Mouse (Mus musculus): Measurements from ENCODE around the gene Spire2. TPM values are rescaled to one million over a fixed set of nuclear protein-coding genes. Genes with fewer than 3 reads are reported as not detected.
A peak's percentile ranks its signal among the peaks of the same experiment; 100 is the strongest.
"Not testable (repeated sequence)": the region's sequence is repeated elsewhere in the genome, so short reads cannot be mapped to it uniquely, and the experiment has no call there.

The Spire2 gene
- polyA plus RNA-seq, 1 experiment: 0.47 TPM

DNA sequence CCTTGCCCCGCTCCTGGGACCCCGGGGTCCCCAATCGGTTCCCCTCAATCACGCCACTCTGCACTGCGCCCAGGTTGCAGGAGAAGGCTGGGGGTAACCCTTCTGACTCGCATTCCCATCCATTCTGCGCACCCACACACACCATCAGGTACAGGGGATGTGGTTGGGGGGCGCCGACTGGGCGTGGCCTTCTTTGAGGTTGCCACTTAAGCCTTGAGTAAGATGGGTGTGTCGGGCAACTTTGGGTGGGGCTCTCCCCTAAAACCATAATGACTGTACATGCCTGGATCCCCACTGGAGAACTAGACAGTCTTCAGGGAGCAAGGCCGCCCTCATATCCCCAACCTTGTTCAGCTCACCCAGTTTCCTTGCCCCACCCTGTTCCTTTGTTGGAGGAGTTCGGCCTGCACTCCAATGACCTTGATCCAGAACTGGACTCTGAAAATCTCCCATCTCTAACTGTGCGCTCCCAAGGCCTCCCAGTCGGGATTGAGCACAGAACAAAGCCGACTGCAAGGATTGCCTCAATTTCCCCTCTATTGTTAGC, 79.3 kb downstream of the Spire2 start:
- H3K4me3 ChIP-seq (replicated peaks): peak overlapping the region; percentile 86
- no peak for TF ChIP-seq GATA1 (IDR thresholded peaks at IDR 0.05; ENCODE audit: borderline replicate concordance, low read length)
- TF ChIP-seq FLI1 (IDR thresholded peaks at IDR 0.05; ENCODE audit: low read length): no peak
- peaks cover 81% of the 10 kb centered on the region for H3K4me1 ChIP-seq
- peaks cover 65% of the 10 kb centered on the region for H3K27me3 ChIP-seq (replicated peaks)
- no peaks in the 10 kb centered on the region for H3K36me3 ChIP-seq (replicated peaks; ENCODE audit: low read length)
- H3K9me3 ChIP-seq: no peaks in the 10 kb centered on the region

- Histone ChIP-seq H3K9me3 (no peaks in the 10 kb centered on the region), H3K4me1 (peaks cover 79% of the 10 kb centered on the region), H3K36me3 (replicated peaks; ENCODE audit: low read length) (no peaks in the 10 kb centered on the region), H3K4me3 (replicated peaks) (peak overlapping the region; percentile 72), H3K27me3 (replicated peaks) (peaks cover 61% of the 10 kb centered on the region)
- TF ChIP-seq GATA1 (IDR thresholded peaks at IDR 0.05; ENCODE audit: borderline replicate concordance, low read length): no peak
Measured at GRCm38 (mm10) chr8:123412560-123413170, 80.2 kb downstream of the Spire2 start.

DNA sequence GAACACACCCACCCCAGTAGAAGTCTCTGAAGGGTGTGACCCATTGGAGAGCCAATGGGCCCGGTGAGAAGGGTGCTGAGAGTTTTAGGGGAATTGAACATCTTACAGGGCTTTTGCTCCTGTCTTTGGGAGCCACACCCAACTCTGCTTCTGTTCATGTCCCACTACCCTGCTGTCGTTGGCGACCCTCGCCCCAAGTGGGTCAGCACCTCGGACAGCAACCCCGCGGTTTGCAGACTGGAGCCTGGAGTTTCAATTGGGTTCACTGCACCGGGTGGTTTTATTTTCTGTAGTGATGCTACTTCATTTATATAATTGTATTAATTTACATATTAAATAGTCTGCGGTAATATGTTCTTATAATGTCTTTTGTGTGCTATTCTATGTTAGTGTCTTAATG, 81.7 kb downstream of the Spire2 start:
- Histone ChIP-seq H3K9me3 (no peaks in the 10 kb centered on the region), H3K4me1 (peaks cover 66% of the 10 kb centered on the region)
- TF ChIP-seq FLI1 (IDR thresholded peaks at IDR 0.05; ENCODE audit: low read length) (no peak), GATA1 (IDR thresholded peaks at IDR 0.05; ENCODE audit: borderline replicate concordance, low read length) (no peak)

DNA sequence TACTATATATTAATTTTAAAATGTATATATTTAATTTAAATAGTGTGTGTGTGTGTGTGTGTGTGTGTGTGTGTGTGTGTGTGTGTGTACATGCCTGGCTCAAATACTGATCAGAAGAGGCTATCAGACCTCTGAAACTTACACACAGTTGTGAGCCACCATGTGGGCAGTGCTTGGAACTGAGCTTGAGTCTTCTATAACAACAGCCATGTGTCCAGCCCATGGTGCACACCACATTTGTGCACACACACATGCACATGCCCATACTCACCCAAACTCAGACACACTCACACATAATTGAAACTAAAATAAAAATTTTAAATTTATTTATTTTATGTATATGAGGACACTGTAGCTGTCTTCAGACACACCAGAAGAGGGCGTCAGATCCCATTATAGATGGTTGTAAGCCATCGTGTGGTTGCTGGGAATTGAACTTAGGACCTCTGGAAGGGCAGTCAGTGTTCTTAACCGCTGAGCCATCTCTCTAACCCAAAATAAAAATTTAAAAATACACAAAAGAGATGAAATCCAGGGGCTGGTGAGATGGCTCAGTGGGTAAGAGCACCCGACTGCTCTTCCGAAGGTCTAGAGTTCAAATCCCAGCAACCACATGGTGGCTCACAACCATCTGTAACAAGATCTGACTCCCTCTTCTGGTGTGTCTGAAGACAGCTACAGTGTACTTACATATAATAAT, 82.6 kb downstream of the Spire2 start:
- H3K9me3 ChIP-seq; H3K4me3 ChIP-seq (replicated peaks): not testable (repeated sequence)
- H3K36me3 ChIP-seq (replicated peaks; ENCODE audit: low read length): peaks cover 14% of the 10 kb centered on the region
- peaks cover 58% of the 10 kb centered on the region for H3K4me1 ChIP-seq
- peaks cover 66% of the 10 kb centered on the region for H3K27me3 ChIP-seq (replicated peaks)

More for the DNA sequence above, 81.7 kb downstream of the Spire2 start:
- Histone ChIP-seq H3K4me3 (replicated peaks) (no peak overlapping the region), H3K36me3 (replicated peaks; ENCODE audit: low read length) (peaks cover 9% of the 10 kb centered on the region), H3K27me3 (replicated peaks) (peaks cover 64% of the 10 kb centered on the region)

DNA sequence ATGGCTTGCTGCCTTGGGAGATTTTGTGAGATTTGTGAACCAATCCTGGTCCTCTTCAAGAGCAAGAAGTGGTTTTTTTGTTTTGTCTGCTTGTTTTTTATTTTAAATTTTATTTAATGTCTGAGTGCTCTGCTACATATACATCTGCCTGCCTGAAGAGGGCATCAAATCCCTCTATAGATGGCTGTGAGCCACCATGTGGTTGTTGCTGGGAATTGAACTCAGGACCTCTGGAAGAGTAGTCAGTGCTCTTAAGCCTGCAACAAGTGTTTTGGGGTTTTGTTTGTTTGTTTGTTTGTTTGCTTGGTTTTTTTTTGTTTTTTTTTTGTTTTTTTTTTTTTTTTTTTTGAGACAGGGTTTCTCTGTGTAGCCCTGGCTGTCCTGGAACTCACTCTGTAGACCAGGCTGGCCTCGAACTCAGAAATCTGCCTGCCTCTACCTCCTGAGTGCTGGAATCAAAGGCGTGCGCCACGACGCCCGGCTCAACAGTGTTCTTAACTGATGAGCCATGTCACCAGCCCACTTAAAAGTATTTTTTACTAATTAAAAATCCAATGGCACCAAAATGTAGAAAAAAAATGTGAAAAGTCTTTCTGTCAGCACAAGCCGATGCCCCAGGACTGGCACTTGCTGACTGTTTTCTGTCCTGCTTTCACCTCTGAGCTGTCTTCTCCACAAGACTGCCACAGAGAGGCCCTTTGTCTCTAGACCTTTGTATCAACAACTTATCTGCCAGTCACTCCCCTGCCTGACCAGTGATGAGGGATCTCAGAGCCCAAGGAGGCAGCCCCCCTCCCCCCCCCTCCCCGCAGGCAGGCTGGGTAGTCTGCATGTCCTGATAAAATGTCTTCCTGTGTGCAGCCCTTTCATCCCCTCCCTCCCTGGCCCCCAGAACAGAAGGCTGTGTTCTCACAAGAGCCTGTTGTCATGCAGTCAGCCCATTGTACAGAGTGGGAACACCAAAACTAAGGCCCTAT, 83.7 kb downstream of the Spire2 start:
- TF ChIP-seq GATA1 (IDR thresholded peaks at IDR 0.05; ENCODE audit: borderline replicate concordance, low read length): no peak
- TF ChIP-seq FLI1 (IDR thresholded peaks at IDR 0.05; ENCODE audit: low read length): no peak
- peaks cover 19% of the 10 kb centered on the region for H3K36me3 ChIP-seq (replicated peaks; ENCODE audit: low read length)
- peak overlapping the region; percentile 60 for H3K4me3 ChIP-seq (replicated peaks)

GRCm38 (mm10) chr8:123416944-123417555, 84.5 kb downstream of the Spire2 start:
- peaks cover 58% of the 10 kb centered on the region for H3K4me1 ChIP-seq
- peaks cover 62% of the 10 kb centered on the region for H3K27me3 ChIP-seq (replicated peaks)
- no peaks in the 10 kb centered on the region for H3K9me3 ChIP-seq
- no peak for TF ChIP-seq FLI1 (IDR thresholded peaks at IDR 0.05; ENCODE audit: low read length)
- TF ChIP-seq GATA1 (IDR thresholded peaks at IDR 0.05; ENCODE audit: borderline replicate concordance, low read length): no peak
- peaks cover 21% of the 10 kb centered on the region for H3K36me3 ChIP-seq (replicated peaks; ENCODE audit: low read length)
- H3K4me3 ChIP-seq (replicated peaks): peak overlapping the region; percentile 60

More for the DNA sequence above, 83.7 kb downstream of the Spire2 start:
- Histone ChIP-seq H3K27me3 (replicated peaks) (peaks cover 65% of the 10 kb centered on the region), H3K9me3 (no peaks in the 10 kb centered on the region), H3K4me1 (peaks cover 58% of the 10 kb centered on the region)

Other genes starting within 250 kb of the Spire2 start
- gene Rpl13, start 230.4 kb upstream of the Spire2 start, polyA plus RNA-seq (2012; ENCODE audit: insufficient read depth, low replicate concordance): 3,221 and 4,089 TPM in 2 replicates
- 0.43 TPM in 1 of 2 replicates, not detected in the other for gene Cpne7, start 215.3 kb upstream of the Spire2 start, polyA plus RNA-seq (2012; ENCODE audit: insufficient read depth, low replicate concordance)
- not detected in 2 replicates for gene Sult5a1, start 174.4 kb upstream of the Spire2 start, polyA plus RNA-seq (2012; ENCODE audit: insufficient read depth, low replicate concordance)
- gene Dpep1, start 146.5 kb upstream of the Spire2 start, polyA plus RNA-seq (2012; ENCODE audit: insufficient read depth, low replicate concordance): not detected in 2 replicates
- 25.0 and 29.4 TPM in 2 replicates for gene Chmp1a, start 120.0 kb upstream of the Spire2 start, polyA plus RNA-seq (2012; ENCODE audit: insufficient read depth, low replicate concordance)
- gene Spata33, start 119.9 kb upstream of the Spire2 start, polyA plus RNA-seq (2012; ENCODE audit: insufficient read depth, low replicate concordance): not detected in 2 replicates
- 39.4 and 48.1 TPM in 2 replicates for gene Cdk10, start 107.9 kb upstream of the Spire2 start, polyA plus RNA-seq (2012; ENCODE audit: insufficient read depth, low replicate concordance)
- 5.3 and 6.1 TPM in 2 replicates for gene Spata2l, start 96.5 kb upstream of the Spire2 start, polyA plus RNA-seq (2012; ENCODE audit: insufficient read depth, low replicate concordance)
- 5.0 and 11.6 TPM in 2 replicates for gene Zfp276, start 78.5 kb upstream of the Spire2 start, polyA plus RNA-seq (2012; ENCODE audit: insufficient read depth, low replicate concordance)
- 49.9 and 179 TPM in 2 replicates for gene Vps9d1, start 78.4 kb upstream of the Spire2 start, polyA plus RNA-seq (2012; ENCODE audit: insufficient read depth, low replicate concordance)
- gene Fanca, start 14.1 kb upstream of the Spire2 start, polyA plus RNA-seq (2012; ENCODE audit: insufficient read depth, low replicate concordance): 16.5 and 24.3 TPM in 2 replicates
- gene Tcf25, start 41.0 kb downstream of the Spire2 start, polyA plus RNA-seq (2012; ENCODE audit: insufficient read depth, low replicate concordance): 41.1 and 108 TPM in 2 replicates
- 1.1 TPM in 1 of 2 replicates, not detected in the other for gene Mc1r, start 74.4 kb downstream of the Spire2 start, polyA plus RNA-seq (2012; ENCODE audit: insufficient read depth, low replicate concordance)
- 123 and 178 TPM in 2 replicates for gene Tubb3, start 78.7 kb downstream of the Spire2 start, polyA plus RNA-seq (2012; ENCODE audit: insufficient read depth, low replicate concordance)
- gene Def8, start 90.8 kb downstream of the Spire2 start, polyA plus RNA-seq (2012; ENCODE audit: insufficient read depth, low replicate concordance): 20.7 and 47.5 TPM in 2 replicates
- gene Afg3l1, start 145.2 kb downstream of the Spire2 start, polyA plus RNA-seq (2012; ENCODE audit: insufficient read depth, low replicate concordance): 8.8 and 20.1 TPM in 2 replicates
- not detected in 2 replicates for gene Dbndd1, start 182.8 kb downstream of the Spire2 start, polyA plus RNA-seq (2012; ENCODE audit: insufficient read depth, low replicate concordance)
- gene Gas8, start 186.1 kb downstream of the Spire2 start, polyA plus RNA-seq (2012; ENCODE audit: insufficient read depth, low replicate concordance): 3.7 and 21.3 TPM in 2 replicates